Mouse (Mus musculus): ENCODE data around the gene Il21r.

Gene Il21r

DNA sequence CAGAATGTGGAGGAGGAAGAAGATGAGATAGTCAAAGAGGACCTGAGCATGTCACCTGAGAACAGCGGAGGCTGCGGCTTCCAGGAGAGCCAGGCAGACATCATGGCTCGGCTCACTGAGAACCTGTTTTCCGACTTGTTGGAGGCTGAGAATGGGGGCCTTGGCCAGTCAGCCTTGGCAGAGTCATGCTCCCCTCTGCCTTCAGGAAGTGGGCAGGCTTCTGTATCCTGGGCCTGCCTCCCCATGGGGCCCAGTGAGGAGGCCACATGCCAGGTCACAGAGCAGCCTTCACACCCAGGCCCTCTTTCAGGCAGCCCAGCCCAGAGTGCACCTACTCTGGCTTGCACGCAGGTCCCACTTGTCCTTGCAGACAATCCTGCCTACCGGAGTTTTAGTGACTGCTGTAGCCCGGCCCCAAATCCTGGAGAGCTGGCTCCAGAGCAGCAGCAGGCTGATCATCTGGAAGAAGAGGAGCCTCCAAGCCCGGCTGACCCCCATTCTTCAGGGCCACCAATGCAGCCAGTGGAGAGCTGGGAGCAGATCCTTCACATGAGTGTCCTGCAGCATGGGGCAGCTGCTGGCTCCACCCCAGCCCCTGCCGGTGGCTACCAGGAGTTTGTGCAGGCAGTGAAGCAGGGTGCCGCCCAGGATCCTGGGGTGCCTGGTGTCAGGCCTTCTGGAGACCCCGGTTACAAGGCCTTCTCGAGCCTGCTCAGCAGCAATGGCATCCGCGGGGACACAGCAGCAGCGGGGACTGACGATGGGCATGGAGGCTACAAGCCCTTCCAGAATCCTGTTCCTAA lies 27.3 kb upstream of the Il21r start:
- no peak for DNase-seq (ENCODE audit: low spot score in 2 of 2)

DNA sequence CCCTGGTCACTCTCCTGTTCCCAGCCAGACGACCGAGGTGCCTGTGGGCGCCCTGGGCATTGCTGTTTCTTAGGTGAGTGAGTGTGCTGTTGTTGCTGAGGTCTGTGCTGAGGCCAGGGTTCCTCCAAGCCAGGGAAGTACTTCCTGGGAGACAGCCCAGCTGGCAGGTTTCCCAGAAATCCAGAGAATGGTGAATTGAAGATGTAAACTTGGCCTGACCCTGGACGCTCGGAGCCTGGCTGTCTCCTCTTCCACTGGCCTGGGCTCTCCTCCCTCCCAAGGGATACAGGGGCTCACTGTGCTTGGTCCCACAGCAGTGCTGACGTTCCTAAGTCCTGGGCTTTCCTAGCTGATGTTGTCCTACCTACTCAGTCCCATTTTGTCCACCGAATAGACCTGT lies 26.2 kb upstream of the Il21r start:
- DNase-seq (ENCODE audit: low spot score in 2 of 2), result no peak

DNA sequence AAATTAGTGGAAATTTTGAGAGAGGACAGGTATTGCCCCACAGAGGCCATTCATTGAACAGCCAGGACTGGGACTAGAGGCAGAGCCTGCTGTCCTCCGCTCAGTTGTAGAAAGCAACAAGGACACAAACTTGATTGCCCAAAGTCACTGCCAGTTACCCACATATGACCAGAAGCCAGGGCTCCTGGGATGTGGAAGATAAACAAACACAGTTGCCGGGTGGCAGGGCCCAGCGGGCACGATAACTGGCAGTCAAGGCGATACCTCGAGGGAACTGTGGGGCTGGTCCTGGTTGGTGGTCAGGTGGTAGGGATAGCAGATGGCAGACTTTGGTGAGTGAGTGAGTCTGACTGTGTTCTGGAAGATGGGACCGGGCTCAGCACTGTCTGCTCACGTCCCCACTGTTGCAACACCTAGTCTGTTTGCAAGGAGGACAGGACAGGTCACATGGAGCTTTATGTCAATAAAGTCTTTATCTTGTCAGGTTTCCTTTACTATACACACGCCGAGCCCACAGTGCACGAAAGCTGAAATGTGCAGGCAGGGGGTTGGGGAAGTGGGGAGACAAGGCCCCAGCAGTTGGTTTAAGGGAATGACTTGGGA lies 25.6 kb upstream of the Il21r start:
- no peak for DNase-seq (ENCODE audit: low spot score in 2 of 2)

DNA sequence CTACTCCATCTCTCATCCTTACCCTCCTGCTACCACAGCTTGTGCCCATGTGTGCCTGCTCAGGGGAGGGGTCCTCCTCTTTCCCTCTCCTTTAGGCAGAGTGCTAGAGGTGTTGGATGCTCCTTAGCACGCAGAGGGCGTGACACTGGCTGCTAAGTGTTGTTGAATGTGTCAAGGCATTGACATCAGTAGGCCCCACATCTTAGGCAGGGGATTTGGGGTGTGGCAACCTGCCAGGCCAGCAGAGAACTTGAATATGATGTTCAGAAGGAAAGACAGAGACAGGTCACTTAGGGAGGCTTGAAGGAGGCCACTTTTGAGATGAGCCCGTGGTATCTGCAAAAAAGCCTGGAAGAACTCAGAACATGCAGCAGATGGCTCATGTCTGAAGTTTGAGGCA lies 25.1 kb upstream of the Il21r start:
- DNase-seq (ENCODE audit: low spot score in 2 of 2), result no peak

DNA sequence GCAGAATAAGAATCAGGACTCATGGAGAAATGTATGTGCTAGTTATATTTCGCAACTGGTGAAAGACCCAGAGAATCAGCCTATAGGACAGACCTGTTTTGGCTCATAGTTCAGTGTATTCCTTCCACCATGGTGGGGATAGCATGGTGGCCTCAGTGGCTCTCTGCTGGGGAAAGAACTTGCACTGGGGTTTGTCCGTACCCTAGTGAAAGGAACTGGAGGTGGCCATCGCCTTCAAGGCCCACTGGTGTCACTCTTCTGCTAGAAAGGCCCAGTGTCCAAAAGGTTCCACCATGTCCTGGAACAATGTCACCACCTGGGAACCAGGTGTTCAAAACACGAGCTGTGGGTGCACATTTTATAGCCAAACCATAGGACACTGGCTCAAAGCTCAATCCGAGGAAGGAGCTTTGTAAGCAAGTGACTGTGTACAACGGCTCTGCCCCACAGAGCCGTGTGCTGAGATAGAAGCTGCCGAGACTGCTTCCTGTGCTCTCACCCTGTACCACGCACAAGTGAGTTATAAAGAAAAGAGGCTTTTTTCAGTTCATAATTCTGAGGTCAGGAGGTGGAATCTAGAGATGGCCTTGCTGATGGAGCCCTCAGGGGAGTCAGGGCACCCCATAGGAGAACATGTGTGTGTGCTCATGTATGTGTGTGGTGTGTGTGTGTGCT lies 23.5 kb upstream of the Il21r start:
- no peak for DNase-seq (ENCODE audit: low spot score in 2 of 2)

DNA sequence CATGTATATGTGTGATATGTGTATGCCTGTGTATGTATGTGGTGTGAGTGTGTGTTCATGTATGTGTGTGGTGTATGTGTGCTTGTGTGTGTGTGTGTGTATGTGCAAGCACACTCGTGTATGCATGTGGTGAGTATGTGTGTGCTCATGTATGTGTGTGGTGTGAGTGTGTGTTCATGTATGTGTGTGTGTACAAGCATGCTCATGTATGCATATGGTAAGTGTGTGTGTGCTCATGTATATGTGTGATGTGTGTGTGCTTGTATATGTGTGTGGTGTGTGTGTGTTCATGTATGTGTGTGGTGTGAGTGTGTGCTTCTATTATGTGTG lies 23.0 kb upstream of the Il21r start:
- no peak for DNase-seq (ENCODE audit: low spot score in 2 of 2)

DNA sequence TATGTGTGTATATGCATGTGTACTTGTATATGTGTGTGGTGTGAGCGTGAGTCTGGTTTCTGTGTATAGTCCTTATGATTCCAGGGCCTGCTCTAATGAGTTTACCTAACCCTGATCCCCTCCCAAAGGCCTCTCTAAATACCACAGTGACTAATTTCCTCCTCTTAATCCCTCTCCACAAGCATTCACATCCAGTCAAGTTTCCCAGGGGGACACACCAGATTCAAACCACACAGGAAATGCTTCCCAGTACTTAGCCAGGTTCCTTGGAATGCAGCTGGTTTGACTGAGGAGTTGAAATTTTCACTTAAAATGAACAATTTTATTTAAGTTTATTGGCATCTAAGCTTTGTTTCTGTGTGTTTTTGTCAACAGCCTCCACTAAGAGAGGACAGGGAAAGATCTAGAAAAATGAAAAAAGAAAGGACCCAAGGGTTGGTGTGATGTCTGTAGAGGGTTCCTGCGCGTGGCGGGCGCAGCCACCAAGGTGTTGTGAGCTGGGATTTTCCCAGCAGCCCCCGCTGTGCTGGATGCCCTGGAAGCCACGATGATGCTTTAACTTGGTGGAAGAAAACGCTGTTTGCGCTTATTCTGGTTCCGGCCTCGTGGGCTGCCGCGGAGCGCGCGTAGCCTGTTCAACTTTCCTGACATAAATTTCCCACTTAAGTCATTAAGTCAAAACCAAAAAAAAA lies 22.5 kb upstream of the Il21r start:
- peak in 1 of 2 experiments; percentile 39 for DNase-seq (ENCODE audit: low spot score in 2 of 2)

DNA sequence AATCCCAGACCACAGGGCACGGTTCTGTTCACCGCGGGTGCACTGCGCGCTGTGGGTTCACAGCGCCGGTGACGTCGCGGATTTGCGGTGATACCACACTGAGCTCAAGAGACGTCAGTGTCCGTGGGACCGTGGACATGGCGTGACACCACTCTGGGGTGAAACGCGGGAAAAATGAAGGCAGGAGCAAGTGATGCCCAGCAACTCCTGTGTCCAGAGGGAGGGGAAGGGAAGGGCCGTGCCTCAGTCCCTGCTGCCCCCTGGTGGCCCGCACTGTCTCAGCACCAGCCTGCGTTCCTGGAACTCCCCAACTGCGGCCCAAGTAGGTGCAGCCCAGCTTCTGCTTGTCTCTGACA lies 21.9 kb upstream of the Il21r start:
- peak; percentile 89 to 94 for DNase-seq (ENCODE audit: low spot score in 2 of 2)

DNA sequence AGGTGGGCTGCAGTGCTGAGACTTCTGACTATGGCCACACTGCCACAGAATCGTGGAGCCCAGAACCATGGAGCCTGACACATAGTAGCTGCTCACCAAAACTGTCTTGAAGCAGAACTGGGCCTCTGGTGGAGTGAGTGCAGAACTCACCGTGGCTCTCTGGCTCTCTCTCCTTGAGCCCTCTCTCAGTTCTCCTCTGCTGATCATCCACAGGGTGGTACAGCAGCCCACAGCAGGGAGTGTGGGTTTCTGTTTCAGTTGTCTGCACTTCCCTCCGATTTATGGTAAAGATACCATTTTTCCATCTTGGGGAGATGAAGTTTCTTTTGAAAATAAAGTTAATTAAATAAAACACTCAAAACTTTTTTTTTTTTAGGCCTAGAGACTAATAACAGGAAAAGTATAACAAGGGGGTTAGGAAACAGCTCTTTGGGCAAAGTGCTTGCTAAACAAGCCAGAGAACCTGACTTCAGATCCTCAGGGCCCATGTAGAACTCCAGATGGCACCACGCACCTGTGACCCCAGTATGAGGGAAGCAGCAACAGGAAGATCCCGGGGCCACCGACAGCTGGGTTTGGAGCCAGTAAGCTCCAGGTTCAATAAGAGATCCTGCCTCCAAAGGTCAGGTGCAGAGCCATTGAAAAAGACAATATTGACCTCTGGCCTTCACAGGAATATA lies 19.8 kb upstream of the Il21r start:
- DNase-seq (ENCODE audit: low spot score in 2 of 2), result no peak

DNA sequence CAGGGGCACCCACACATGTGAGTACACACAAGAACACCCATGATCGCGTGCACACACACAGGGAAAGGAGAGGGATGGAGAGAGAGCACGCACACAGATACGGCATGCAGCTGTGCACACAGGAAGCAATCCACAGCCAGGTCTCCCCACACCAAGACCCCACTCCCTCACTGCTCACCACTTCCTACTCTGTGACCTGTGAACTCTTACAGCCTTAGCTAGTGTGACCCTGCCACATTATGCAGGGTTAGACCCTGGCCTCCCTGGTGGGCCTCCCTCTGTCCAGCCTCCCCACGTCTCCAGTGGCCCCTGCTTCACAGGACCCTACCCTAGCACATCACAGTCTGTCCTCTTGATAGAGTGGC lies 19.2 kb upstream of the Il21r start:
- DNase-seq (ENCODE audit: low spot score in 2 of 2), result no peak

DNA sequence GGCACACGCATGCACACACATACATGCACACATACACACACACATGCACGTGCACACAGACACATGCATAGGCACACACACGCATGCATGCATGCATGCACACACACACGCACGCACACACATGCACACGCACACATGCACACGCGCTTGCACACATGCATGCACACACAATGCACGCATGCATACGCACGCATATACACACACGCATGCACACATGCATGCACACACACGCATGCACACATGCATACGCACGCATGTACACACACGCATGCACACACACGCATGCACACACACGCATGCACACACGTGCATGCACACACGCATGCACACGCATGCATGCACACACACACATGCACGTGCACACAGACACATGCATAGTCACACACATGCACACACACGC lies 16.9 kb upstream of the Il21r start:
- DNase-seq (ENCODE audit: low spot score in 2 of 2), result no peak

DNA sequence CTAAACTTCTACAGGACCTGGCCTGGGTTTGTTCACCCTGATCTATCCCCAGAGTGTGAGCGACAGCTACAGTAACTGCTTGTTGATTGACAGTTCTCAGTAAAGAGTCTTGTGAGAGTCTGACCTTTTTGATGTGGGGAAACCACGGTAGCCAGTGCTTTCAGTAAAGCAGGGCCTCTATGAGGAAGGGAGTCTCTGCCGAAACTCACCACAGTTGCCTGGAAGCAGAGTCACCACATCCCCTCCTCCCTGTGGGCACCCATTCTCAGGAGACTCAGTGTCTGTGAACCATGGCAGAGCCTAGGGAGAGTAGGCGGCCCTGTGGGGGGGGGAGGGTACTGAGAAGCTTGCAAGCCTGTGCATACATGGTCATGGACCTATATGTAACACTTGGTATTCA lies 14.5 kb upstream of the Il21r start:
- DNase-seq (ENCODE audit: low spot score in 2 of 2), result no peak

DNA sequence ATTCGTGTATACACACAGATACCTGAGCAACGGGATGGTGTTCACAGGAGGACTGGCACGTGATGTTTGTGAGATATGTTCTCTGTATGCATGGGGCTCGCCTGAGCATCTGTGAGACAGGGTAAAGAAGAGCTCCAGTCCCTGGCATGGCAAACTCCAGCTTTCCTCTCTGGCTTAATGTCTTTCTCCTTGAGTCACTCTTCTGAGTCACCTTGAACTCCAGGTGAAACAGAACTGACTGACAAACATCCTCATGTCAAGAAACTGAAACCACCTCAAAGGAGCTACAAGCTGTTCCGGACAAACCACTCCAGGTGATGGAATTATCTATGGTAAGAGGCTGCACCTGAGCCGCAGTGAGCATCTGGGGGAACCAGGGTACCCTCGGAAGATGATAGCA lies 13.3 kb upstream of the Il21r start:
- DNase-seq (ENCODE audit: low spot score in 2 of 2), result no peak

DNA sequence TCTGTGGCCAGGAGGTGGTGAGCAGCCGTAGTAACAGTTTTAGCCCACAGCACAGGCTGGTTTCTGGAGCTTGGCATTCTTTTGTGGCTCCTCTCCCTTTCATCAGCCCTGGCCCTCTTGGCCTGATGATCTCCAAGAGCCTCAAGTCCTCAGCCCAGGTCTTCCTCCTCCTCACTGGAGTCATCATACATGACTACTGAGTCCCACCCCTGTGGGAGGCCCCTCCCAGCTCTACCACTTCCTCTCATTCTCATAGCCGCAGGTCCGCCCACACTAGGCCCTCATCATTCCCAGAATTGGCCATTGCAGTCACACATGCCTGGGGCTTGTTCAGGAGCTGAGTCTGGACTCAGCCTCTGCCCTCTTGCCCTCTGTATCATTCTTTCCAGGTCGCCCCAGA lies 9.4 kb upstream of the Il21r start:
- DNase-seq (ENCODE audit: low spot score in 2 of 2), result no peak

DNA sequence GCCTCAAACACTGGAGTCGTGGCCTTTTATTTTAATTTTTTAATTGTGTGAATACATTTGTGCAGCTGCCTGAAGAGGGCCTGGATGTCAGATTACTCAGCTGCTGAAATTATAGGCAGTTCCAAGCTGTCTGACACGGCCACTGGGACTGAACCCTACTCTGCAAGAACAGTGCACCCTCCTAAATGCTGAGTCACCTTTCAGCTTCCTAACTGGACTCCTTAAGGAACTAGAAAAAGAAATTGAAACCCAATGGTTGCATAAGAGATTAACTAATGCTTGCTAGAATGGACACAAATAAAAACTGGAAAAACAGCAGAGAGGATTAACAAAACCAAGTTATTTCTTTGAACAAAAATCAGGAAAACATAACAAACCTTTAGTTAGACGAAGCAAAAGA lies 6.8 kb upstream of the Il21r start:
- DNase-seq (ENCODE audit: low spot score in 2 of 2), result no peak

DNA sequence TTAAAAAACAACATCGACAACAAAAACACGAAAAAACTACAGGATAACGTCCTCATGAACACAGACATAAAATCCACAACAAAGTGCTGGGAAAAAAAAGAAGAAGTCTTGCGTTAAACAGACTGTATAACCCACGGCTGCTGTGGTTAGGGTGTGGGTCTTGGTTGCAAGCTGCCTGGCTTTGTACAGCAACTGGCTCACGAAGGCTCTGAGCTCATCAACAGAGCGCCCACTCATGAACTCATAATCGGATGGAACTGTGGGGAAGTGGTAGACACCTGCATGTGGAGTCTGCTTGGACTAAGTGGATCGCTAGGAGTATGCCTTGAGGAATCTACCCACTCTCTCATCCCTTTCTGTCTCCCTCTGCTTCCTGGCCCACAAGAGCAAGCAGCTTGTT lies 6.1 kb upstream of the Il21r start:
- no peak for DNase-seq (ENCODE audit: low spot score in 2 of 2)

DNA sequence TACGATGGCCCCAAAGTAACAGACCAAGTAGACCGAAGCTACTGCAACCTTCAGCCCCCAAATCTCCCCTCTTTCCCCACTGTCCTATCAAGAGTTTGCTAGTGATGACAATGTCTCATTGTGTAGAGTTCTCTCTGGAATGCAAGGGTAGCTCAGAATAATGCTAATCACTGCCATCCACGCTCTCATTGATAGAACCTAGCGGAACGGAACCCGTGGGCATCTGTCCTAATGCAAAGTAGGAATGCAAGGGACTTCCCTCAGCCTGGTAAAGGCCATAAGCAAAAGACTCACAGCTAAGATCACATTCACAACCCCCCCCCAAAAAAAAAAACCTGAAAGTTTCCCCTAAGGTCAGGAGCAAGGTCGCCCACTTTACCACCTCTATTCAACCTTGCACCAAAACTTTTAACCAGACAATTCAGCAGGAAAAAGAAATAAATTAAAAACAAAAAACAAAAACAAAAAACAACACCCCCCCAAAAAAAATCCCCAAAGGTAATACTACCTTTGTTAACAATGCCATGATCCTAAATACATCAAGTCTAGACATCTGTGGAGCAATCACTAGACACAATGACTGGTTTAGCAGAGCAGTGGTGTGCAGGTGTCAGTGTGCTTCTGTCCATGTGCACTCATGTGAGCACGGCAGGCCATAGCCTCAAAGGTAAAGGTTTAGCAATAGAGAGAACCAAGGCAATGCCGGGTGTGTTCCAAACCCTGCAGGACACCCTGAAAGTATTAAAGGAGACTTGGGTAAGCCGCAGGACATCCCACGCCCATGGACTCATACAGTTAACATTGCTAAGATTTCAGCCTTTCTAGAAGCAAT lies 5.5 kb upstream of the Il21r start:
- no peak for DNase-seq (ENCODE audit: low spot score in 2 of 2)

DNA sequence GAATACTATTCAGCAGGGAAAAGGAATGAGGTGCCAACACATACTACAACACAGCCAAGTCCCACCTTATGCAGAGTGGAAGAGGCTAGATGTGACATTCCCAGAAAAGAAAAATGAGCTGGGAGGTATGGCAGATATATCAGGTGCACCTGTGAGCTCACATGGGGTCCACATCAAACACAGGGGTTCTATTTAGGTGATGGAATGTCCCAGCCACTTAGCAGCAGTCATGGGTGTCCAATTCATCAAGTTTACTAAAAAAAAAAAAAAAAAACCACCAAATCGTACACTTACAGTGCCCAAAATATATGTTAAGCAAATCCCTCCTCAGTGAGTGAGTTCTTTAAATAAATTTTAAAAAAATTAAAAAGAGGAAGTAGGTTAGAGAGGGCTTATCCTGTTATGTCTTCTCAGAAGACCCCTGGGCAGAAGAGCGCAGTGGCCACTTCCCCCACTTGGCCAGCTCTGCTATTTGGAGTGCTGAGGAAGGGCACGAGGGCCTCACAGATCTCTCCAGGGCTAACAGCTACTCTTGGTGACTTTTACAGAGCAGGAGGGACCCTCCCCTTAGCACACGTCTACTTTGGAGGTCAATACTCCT lies 3.8 kb upstream of the Il21r start:
- no peak for DNase-seq (ENCODE audit: low spot score in 2 of 2)

DNA sequence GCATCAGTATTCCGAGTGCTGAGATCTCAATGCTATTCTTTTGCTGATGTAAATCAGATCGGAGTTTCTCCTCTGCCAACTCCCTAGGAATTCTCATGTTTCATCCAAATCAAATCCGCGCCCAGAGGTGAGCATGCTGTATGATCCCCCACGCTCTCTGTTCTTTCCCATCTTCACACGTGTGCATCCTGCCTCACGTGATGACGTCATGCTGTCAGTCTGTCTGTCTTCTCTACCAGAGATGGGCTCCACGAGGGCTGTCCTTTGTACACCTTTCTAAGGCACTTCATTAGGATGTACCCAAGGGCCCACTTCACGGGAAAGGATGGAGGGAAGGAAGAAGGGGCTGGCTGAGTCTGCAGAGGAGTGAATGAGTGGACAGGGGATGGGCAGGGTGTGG lies 3.1 kb upstream of the Il21r start:
- DNase-seq (ENCODE audit: low spot score in 2 of 2), result no peak

DNA sequence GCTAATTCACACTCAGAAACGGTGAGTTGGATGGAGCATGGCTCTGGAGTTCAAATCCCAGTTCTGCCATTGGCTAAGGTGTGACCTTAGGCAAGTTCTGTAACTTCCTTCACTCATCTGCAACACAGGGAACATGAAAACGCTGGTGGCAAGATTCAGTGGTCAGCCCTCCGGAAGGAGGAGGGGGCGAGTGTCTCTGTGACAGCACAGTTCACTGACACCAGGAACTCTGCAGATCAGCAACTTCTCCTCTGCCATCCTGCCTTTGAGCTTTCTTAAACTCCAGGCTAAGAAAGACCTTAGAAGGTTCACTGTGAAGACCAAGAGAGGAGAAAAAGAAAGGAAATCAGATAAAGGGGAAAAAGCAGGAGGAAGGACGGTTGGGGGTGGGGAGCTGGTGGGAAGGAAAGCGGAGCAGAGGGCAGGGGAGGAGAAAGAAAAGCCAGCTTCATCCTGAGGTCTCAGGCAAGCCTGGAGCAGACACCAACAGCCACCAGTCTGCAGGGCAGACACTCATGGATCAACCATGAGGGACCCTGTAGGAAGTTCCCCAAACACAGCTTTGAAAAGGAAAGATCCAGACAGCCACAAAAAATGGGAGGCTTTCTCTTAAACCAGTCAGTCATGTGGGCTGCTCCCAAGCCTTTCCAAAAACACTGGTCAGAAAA lies 2.5 kb upstream of the Il21r start:
- DNase-seq (ENCODE audit: low spot score in 2 of 2), result no peak

DNA sequence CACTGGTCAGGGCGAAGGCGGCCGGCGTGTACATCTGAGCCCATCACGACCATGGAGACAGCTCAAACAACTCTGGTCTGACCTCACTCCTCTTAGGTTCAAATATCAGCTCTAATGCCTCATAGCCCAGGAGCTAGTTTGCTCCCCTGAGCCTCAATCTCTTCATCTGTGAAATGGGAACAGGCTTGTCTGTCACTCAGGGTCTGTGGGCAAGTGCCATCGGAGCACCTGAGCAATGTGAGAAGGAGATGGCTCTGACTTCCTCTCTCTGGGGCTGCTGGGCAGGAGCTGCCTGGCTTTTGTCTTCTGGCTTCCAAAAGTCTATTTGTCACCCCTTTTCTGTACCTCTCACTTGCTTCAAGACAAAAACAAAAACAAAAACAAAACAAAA lies 2.0 kb upstream of the Il21r start:
- DNase-seq (ENCODE audit: low spot score in 2 of 2), result no peak
